Mouse (Mus musculus) embryonic facial prominence, embryonic 11.5 days (tissue): ENCODE measurements around the gene Tmcc3. TPM values are rescaled to one million over a fixed set of nuclear protein-coding genes. Genes with fewer than 3 reads are reported as not detected.

Experiments used
- ATAC-seq: fragments of 200-750 bp; cut with Nextera tagmentation; replicated peaks from 2 replicates; pipeline ENCODE4 v1.8.0; 2017; ENCODE audit warnings: low read depth; ENCODE audit not compliant: insufficient number of reproducible peaks, low FRiP score, low TSS enrichment
- DNase-seq: peaks from one replicate; pipeline ENCODE4 v3.0.0-alpha.2; 2015; ENCODE audit warnings: low spot score
- H3K27ac ChIP-seq: fragments of 300-500 bp; sonication (generic); replicated peaks from 2 replicates; pipeline ENCODE4 v1.5.1; 2014; ENCODE audit warnings: mild to moderate bottlenecking, low read depth, low read length, control low read depth
- H3K27me3 ChIP-seq: fragments of 300-500 bp; sonication (generic); 2 replicates; pipeline ENCODE4 v1.6.1; 2014; ENCODE audit warnings: mild to moderate bottlenecking, low read length, moderate library complexity, mixed read lengths; ENCODE audit not compliant: control insufficient read depth, insufficient read depth
- H3K36me3 ChIP-seq: fragments of 300-500 bp; sonication (generic); replicated peaks from 2 replicates; pipeline ENCODE4 v1.6.1; 2014; ENCODE audit warnings: low read depth, mild to moderate bottlenecking, low read length, moderate library complexity, mixed read lengths; ENCODE audit not compliant: control insufficient read depth, insufficient read depth
- H3K4me1 ChIP-seq: fragments of 300-500 bp; sonication (generic); 2 replicates; pipeline ENCODE4 v1.6.1; 2014; ENCODE audit warnings: low read length, mixed read lengths; ENCODE audit not compliant: control insufficient read depth, insufficient read depth
- H3K4me2 ChIP-seq: fragments of 300-500 bp; sonication (generic); 2 replicates; pipeline ENCODE4 v1.6.1; 2014; ENCODE audit warnings: low read depth, mild to moderate bottlenecking, control low read depth, low read length, moderate library complexity
- H3K4me3 ChIP-seq: fragments of 300-500 bp; sonication (generic); 2 replicates; pipeline ENCODE4 v1.5.1; 2014; ENCODE audit warnings: low read depth, low read length, control low read depth
- H3K9ac ChIP-seq: fragments of 300-500 bp; sonication (generic); replicated peaks from 2 replicates; pipeline ENCODE4 v1.6.1; 2014; ENCODE audit warnings: mild to moderate bottlenecking, control low read depth, low read length
- H3K9me3 ChIP-seq: fragments of 300-500 bp; sonication (generic); replicated peaks from 2 replicates; pipeline ENCODE4 v1.6.1; 2016; ENCODE audit warnings: mild to moderate bottlenecking, low read length, inconsistent platforms, mixed read lengths; ENCODE audit not compliant: control insufficient read depth
- WGBS: fragments of 180-500 bp; shearing (Covaris S2); extraction: QIAGEN DNeasy Blood & Tissue Kit; methylation state at CpG from one replicate; pipeline ENCODE4 v1.1.7; 2014; 5-methylcytosine and 5-hydroxymethylcytosine counted together
- polyA plus RNA-seq: library from polyadenylated mRNA; unstranded; fragments of >200 nt; fragmentation: Nextera tagmentation; extraction: Ambion mirVana; gene quantifications from 2 replicates; pipeline ENCODE4 v1.2.1, GENCODE M21; 2014

The Tmcc3 gene
- polyA plus RNA-seq, 1 experiment from 2014 or later = 3.0 TPM

DNA sequence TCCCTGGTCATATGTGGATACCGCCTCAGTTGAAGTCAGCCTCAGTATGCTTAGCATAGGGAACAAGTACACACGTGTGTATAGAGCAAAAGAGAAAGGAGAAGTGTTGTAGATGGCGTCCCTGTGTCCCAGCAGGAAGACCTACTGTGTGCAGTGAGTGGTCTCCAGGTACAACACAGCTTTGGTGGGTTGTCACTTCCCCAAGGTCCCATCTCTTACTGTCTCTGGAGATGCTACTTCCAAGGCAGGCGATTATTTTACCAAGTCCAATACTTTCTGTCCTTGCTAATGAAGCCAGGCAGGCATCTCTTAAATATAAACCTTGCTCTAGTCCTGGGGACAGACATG is 69.6 kb downstream of the Tmcc3 start:
- no peaks in the 10 kb centered on the region for H3K36me3 ChIP-seq
- H3K4me1 ChIP-seq = no peaks in the 10 kb centered on the region
- H3K9ac ChIP-seq = no peak overlapping the region
- ATAC-seq (no peak), DNase-seq (no peak)
- no peak overlapping the region for H3K27ac ChIP-seq
- no peak overlapping the region for H3K4me3 ChIP-seq
- H3K4me2 ChIP-seq = no peak overlapping the region
- H3K9me3 ChIP-seq = peaks cover 9% of the 10 kb centered on the region
- WGBS = 82% methylated on average over 4 of the region's 4 CpGs
- no peaks in the 10 kb centered on the region for H3K27me3 ChIP-seq

DNA sequence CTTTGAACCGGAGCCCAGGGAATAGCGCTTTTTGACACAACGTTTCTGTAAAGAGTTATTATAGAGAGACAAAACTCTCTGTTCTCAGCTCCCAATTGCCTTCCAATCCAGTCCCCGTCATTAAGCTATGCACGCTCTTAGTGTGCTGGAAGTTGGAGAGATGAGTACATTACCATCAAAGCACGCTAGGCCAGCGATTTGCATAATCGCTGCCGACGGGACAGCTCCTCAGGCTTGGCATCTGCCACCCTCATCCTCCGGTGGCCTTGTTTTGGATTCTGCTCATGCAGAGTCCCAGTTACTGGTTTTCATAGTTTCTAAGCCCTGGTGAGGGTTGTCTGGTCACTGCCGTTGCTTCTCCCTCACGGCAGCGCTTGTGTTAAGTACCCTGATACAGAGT is 70.9 kb downstream of the Tmcc3 start:
- Histone ChIP-seq H3K4me3 (no peak overlapping the region), H3K4me2 (no peak overlapping the region), H3K27ac (no peak overlapping the region), H3K9me3 (peaks cover 9% of the 10 kb centered on the region), H3K4me1 (no peaks in the 10 kb centered on the region), H3K36me3 (no peaks in the 10 kb centered on the region), H3K27me3 (no peaks in the 10 kb centered on the region), H3K9ac (no peak overlapping the region)
- DNase-seq = no peak
- no peak for ATAC-seq
- 89% methylated on average over 14 of the region's 14 CpGs for WGBS

DNA sequence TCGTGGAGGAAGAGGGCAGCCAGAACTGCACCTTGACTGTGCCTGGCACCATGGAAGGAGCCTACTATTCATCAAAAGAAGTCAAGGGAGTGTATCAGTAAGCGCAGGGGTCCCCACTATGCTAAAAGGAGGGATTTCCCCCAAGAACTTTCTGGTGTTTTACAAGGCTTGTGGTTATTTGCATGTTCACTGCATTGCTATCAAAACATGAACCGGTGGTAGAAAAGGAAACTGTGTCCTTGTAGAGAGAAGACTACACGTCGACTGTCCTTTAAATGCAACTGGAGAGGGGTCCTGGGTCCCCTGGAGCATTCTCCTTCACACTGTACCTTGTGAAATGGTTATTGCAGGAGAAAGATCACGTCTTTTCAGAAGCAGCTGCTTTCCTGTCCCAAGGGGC is 71.8 kb downstream of the Tmcc3 start:
- no peak overlapping the region for H3K9ac ChIP-seq
- H3K27me3 ChIP-seq = no peaks in the 10 kb centered on the region
- H3K4me3 ChIP-seq = no peak overlapping the region
- DNase-seq (no peak), ATAC-seq (no peak)
- no peaks in the 10 kb centered on the region for H3K36me3 ChIP-seq
- H3K4me1 ChIP-seq = no peaks in the 10 kb centered on the region
- H3K4me2 ChIP-seq = no peak overlapping the region
- peaks cover 9% of the 10 kb centered on the region for H3K9me3 ChIP-seq
- no peak overlapping the region for H3K27ac ChIP-seq
- 83% methylated on average over 6 of the region's 6 CpGs for WGBS

DNA sequence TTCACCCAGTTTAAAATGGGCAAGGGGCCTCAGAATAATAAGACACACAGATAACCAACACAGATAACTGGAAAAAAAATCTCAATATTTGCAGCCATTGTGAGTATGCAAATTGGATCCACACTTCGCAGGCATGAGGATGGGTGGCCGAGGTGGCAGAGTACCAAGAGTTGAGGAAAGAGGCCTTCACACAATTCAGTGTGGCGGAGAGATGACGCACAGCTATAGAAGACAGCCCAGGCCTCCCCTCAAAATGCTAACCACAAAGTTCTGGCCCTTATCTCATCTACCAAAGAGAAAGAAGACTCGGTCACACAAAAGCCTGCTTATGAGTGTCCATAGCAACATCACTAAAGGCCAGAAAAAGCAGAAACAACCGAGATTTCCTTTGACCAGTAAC is 77.5 kb downstream of the Tmcc3 start:
- Histone ChIP-seq H3K4me1 (no peaks in the 10 kb centered on the region), H3K27ac (no peak overlapping the region), H3K27me3 (no peaks in the 10 kb centered on the region), H3K4me2 (no peak overlapping the region), H3K9me3 (peaks cover 9% of the 10 kb centered on the region), H3K4me3 (no peak overlapping the region), H3K36me3 (no peaks in the 10 kb centered on the region), H3K9ac (no peak overlapping the region)
- DNase-seq (no peak), ATAC-seq (no peak)
- WGBS = 89% methylated on average over 6 of the region's 6 CpGs

DNA sequence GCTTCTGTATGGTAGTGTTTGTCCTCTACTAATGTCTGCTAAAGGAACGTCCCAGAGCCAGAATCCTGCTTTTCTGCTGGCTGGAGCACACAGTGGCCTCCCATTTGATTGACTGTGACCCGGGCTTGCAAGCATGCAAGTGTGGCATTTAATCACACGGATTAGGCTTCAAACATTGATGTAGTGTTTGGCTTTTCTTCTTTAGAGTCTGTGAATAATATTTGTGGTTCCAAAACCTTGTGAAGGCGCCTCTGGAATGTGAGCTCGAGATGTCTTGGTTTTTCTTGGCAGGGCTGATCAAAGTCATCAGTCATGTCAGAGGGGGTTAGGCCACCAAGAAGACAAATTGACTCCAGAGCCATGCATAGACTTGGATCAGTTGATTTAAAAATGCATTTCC is 79.3 kb downstream of the Tmcc3 start:
- Histone ChIP-seq H3K4me1 (no peaks in the 10 kb centered on the region), H3K4me2 (no peak overlapping the region), H3K27ac (no peak overlapping the region), H3K4me3 (no peak overlapping the region), H3K27me3 (no peaks in the 10 kb centered on the region), H3K9ac (no peak overlapping the region), H3K36me3 (no peaks in the 10 kb centered on the region), H3K9me3 (0 out of 2 replicates have a peak, but pooled peaks cover under 1% of the 10 kb centered on the region)
- ATAC-seq (no peak), DNase-seq (no peak)
- 85% methylated on average over 5 of the region's 5 CpGs for WGBS

DNA sequence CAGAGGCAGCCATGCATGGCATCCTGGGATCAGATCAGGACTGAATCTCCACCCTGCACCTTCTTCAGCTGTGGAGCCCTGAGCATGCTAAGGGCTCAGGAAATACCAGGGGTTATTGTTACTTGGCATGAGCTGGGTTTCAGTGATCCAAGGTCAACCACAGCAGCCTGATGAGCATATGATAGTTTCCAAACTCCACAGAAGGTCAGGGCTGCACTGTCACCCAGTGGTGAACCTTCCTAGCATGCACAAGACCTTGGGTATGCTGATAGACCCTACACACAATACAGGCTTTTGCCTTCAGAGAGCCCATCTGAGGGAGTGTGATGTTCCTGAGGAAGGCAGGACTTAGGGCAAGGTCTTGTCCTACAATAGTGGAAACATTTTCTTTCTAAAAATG is 82.5 kb downstream of the Tmcc3 start:
- no peaks in the 10 kb centered on the region for H3K27me3 ChIP-seq
- H3K9ac ChIP-seq = no peak overlapping the region
- H3K4me3 ChIP-seq = no peak overlapping the region
- no peaks in the 10 kb centered on the region for H3K4me1 ChIP-seq
- no peaks in the 10 kb centered on the region for H3K36me3 ChIP-seq
- DNase-seq (no peak), ATAC-seq (no peak)
- H3K9me3 ChIP-seq = no peaks in the 10 kb centered on the region
- no peak overlapping the region for H3K4me2 ChIP-seq
- no peak overlapping the region for H3K27ac ChIP-seq

DNA sequence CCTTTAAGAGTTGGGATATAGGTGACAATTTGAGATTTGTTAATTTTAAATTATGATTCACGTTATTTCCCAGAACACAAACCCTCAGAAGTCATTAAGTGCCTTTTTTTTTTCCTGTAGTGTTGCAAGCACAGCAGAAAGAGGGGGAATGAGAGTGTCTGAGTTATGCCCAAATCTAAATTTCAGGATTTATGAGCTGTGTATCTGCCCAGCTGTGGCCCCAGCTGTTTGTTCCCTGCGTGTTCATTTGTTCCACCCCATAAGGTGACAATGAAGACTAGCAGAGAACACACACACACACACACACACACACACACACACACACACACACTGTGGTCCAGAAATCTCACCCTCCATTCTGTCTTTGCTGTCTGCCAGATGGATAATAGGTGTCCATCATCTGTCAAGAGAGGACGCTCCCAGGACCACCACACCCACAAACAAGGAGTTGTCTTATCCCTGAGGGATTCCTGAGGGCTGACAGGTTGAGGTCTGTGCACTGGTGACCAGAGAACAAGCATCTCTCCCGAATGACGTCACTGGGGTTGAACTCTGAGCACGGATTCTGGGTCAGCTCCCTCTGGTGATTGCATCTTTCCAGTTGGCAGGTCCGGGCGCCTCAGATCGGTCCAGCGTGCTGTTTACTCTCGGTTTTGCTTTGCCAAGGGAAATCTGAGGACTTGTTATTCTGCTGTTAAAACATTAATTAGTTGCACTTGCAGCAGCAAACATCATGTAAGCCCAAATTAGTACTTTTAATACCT is 86.3 kb downstream of the Tmcc3 start:
- no peak overlapping the region for H3K9ac ChIP-seq
- no peak for ATAC-seq
- no peak overlapping the region for H3K27ac ChIP-seq
- H3K36me3 ChIP-seq = no peaks in the 10 kb centered on the region
- no peak overlapping the region for H3K4me2 ChIP-seq
- no peak for DNase-seq
- WGBS = 75% methylated on average over 11 of the region's 11 CpGs
- H3K27me3 ChIP-seq = no peaks in the 10 kb centered on the region
- no peak overlapping the region for H3K4me3 ChIP-seq
- H3K4me1 ChIP-seq = no peaks in the 10 kb centered on the region
- H3K9me3 ChIP-seq = no peaks in the 10 kb centered on the region

DNA sequence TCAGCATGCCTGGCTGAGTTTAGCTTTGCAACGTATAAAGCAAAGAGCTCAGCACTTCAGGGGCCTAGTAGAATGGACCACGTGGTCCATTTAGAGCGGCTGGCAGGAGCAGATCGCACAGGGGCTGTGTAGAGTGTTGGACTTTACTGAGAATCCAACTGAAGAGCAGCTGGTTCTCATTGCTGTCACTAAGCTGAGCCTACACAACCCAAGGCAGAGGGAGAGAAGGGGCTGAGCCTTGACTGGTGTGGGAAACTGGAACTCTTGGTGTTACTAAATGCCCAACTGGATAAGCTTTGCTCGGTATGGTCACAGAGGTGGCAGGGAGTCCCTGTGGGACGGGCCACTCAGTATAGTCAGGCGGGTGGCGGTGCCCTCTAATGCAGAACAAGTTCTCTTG is 89.1 kb downstream of the Tmcc3 start:
- Histone ChIP-seq H3K36me3 (no peaks in the 10 kb centered on the region), H3K4me2 (no peak overlapping the region), H3K4me1 (no peaks in the 10 kb centered on the region), H3K27me3 (no peaks in the 10 kb centered on the region), H3K27ac (no peak overlapping the region), H3K4me3 (no peak overlapping the region), H3K9me3 (no peaks in the 10 kb centered on the region), H3K9ac (no peak overlapping the region)
- 84% methylated on average over 8 of the region's 8 CpGs for WGBS
- ATAC-seq (no peak), DNase-seq (no peak)
